Mouse (Mus musculus): ENCODE measurements around the gene Clip3. TPM values are rescaled to one million over a fixed set of nuclear protein-coding genes. Genes with fewer than 3 reads are reported as not detected.

Clip3 gene
- polyA plus RNA-seq, 1 experiment, result 7.3 TPM

DNA sequence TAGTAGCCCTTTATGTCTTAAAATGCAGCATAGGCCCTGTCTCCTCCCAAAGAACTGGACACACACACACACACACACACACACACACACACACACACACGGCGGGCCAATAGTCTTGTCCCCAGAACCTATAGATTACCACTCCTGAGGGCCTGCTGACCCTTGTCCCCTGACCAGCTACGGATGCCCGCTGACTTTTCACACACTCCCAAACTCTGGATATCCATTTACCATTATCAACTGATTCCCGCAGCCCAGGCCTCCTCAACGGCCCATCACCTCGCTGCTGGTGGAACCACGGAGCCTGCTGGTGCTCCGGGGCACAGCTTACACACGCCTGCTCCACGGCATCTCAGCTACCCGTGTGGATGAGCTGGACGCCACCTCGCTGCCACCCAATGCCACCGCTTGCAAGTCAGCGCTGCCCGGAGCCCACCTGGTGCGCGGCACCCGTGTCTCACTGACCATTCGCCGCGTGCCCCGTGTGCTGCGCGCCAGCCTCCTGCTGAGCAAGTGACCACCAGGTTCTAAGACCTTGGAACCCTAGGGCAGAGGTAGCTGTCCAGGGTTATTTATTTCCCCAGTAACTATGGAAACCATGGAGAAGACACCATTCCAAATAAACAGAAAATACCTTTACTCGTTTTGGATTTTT is 22.3 kb downstream of the Clip3 start:
- Histone ChIP-seq H3K4me3 (ENCODE audit: insufficient read depth, low read depth, low read length) (no peak overlapping the region), H3K27ac (replicated peaks; ENCODE audit: low read depth, low read length) (no peak overlapping the region), H3K4me1 (ENCODE audit: control insufficient read depth, insufficient read depth, insufficient read length, low read length) (peaks cover 5% of the 10 kb centered on the region)

- no peaks in the 10 kb centered on the region for H3K4me1 ChIP-seq (ENCODE audit: control insufficient read depth, insufficient read depth, insufficient read length, low read length)
- H3K4me3 ChIP-seq (ENCODE audit: insufficient read depth, low read depth, low read length), result no peak within 1 kb of the TSS
- no peak within 1 kb of the TSS for H3K27ac ChIP-seq (replicated peaks; ENCODE audit: low read depth, low read length)
These were observed 23.2 kb downstream of the Clip3 start, which contains the start of gene Syne4 for GRCm38 (mm10) chr7:30314721-30315155. Gene Syne4 (plus strand): TSS chr7:30314807.

DNA sequence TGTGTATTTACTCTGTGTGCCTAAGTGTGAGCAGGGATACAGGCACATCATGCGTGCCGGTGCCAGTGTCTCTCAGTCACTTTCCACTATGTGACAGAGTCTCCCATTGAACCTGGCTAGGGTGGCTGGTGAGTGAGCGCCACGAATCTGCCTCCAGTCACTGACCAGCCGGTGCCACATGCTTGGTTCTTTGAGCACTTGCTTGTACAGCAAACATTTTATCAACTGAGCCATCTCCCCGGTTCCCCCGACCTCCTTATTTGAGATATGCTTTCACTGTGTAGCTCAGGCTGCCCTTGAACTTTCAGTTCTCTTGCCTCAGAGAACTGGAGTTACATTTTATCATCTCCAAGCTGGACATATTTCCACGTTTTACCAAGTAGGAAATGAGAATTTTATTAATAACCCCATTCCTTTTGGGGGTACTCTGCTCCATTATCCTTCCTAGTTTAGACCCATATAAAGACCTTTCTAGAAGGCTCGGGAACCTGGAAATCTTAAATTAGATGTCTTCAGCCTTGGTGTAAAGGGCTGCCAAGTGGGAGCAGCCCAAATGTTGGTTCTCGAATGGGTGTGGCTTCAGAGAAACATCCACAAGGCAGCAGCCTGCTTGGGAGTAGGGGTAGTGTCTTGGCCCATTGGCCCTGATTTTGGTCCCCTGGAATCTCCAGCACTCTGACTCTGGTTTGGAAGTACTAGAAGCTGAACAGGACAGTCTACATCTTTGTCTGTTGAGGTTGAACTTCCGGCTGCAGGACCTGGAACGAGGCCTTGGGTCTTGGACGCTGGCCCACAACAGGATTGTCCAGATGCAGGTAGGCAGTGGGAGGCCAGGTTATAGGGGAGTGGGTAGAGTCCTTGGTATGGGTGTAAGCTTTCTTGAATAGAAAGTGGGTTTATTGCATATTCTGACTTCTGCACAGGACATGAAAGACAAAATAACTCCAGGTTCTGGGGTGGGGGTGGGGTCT is 24.3 kb downstream of the Clip3 start:
- Histone ChIP-seq H3K27ac (replicated peaks; ENCODE audit: low read depth, low read length) (no peak overlapping the region), H3K4me1 (ENCODE audit: control insufficient read depth, insufficient read depth, insufficient read length, low read length) (no peaks in the 10 kb centered on the region), H3K4me3 (ENCODE audit: insufficient read depth, low read depth, low read length) (no peak overlapping the region)

DNA sequence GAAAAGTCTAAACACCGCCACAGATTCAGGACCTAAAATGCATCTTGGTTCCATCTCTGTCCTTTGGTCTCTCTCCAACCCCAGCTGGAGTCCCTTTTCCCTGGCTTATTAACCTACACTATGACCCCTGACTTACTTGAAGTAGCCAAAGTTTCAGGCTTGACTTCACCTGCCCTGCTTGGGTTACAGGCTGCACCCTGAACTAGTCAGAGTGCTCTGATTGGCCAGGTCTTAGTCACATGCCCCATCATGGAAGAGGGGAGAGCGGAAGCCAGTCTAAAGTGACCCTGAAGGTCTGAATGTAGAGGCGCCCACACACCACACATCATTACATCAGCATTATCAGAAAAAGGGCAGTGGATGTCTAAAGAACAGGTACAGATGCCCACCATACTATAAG is 26.6 kb downstream of the Clip3 start:
- Histone ChIP-seq H3K27ac (replicated peaks; ENCODE audit: low read depth, low read length) (no peak overlapping the region), H3K4me1 (ENCODE audit: control insufficient read depth, insufficient read depth, insufficient read length, low read length) (no peaks in the 10 kb centered on the region), H3K4me3 (ENCODE audit: insufficient read depth, low read depth, low read length) (no peak overlapping the region)

- H3K27ac ChIP-seq (replicated peaks; ENCODE audit: low read depth, low read length), result no peak overlapping the region
- no peaks in the 10 kb centered on the region for H3K4me1 ChIP-seq (ENCODE audit: control insufficient read depth, insufficient read depth, insufficient read length, low read length)
- 0 out of 2 replicates have a peak overlapping the region, but pooled peaks have one; percentile 73 for H3K4me3 ChIP-seq (ENCODE audit: insufficient read depth, low read depth, low read length)
These were observed 29.4 kb downstream of the Clip3 start for GRCm38 (mm10) chr7:30320946-30321345.

DNA sequence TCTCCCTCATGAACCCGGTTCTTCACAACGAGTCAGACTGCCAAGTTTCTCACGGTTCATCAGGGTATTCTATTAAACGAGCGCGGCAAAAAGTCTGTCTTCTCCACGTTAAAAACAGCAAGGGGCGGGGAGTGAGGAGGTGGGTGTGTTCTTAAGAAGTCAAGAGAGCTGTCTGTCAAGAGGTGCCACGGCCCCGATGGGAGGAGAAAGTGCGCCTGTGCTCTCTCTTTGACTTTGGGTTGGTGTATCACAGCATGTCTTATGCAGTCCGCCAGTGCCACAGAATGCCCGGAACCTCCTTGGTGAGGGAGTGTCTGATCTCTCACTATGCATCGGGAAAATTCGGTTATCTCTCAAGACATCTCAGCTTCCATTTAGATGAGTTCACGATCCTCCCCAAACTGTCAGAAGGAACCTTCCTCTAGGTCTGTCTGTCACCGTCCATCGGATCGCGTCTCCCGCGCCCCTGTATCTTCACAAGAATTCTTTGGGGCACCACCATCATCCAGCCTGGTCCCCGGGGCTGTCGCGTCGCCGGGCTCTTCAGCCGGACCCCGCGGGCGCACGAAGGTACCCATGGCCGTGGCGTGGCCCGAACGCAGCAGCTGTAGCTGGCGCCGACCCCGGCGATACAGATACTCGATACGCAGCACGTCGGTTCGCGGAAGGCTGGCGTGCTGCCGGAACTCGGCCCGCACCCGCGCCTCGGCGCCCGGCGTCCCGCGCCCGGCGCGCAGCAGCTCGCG is 30.2 kb downstream of the Clip3 start, which contains the start of gene E130208F15Rik:
Gene E130208F15Rik, plus strand, starts transcription at position 202 of the 746 bp plus-strand sequence.
- Histone ChIP-seq H3K4me1 (ENCODE audit: control insufficient read depth, insufficient read depth, insufficient read length, low read length) (no peaks in the 10 kb centered on the region), H3K4me3 (ENCODE audit: insufficient read depth, low read depth, low read length) (peak within 1 kb of the TSS; percentile 73), H3K27ac (replicated peaks; ENCODE audit: low read depth, low read length) (peak within 1 kb of the TSS; percentile 82)

GRCm38 (mm10) chr7:30322285-30322667 is 30.7 kb downstream of the Clip3 start:
- H3K27ac ChIP-seq (replicated peaks; ENCODE audit: low read depth, low read length), result peak overlapping the region; percentile 82
- no peaks in the 10 kb centered on the region for H3K4me1 ChIP-seq (ENCODE audit: control insufficient read depth, insufficient read depth, insufficient read length, low read length)
- peak overlapping the region; percentile 73 for H3K4me3 ChIP-seq (ENCODE audit: insufficient read depth, low read depth, low read length)

DNA sequence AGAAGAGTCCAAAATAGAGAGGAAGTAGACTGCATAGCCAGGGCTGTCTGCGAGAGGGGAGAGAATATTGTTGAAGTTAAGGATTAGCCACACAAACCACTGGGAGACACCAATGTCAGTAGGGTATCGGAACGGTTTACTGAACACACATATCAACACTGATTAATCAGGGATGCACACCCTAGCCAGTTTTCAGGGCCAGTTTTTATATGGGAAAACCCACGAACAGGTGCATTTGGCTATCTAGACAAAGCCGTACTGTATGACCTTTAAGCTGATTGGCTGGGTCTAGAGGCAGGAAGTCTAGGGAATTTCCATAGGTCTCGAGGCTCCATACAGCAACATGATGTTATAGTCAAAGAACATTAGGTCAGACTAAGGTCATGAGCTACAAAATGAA is 31.3 kb downstream of the Clip3 start:
- peak overlapping the region; percentile 63 for H3K4me3 ChIP-seq (ENCODE audit: insufficient read depth, low read depth, low read length)
- peak overlapping the region; percentile 82 for H3K27ac ChIP-seq (replicated peaks; ENCODE audit: low read depth, low read length)
- H3K4me1 ChIP-seq (ENCODE audit: control insufficient read depth, insufficient read depth, insufficient read length, low read length), result no peaks in the 10 kb centered on the region

- H3K4me3 ChIP-seq (ENCODE audit: insufficient read depth, low read depth, low read length), result peak within 1 kb of the TSS; percentile 63
- peak within 1 kb of the TSS; percentile 82 for H3K27ac ChIP-seq (replicated peaks; ENCODE audit: low read depth, low read length)
- H3K4me1 ChIP-seq (ENCODE audit: control insufficient read depth, insufficient read depth, insufficient read length, low read length), result no peaks in the 10 kb centered on the region
These were observed 32.3 kb downstream of the Clip3 start, which contains the start of gene Sdhaf1 for GRCm38 (mm10) chr7:30323795-30324194. Gene Sdhaf1 (minus strand): TSS chr7:30323895.

- Histone ChIP-seq H3K4me1 (ENCODE audit: control insufficient read depth, insufficient read depth, insufficient read length, low read length) (no peaks in the 10 kb centered on the region), H3K4me3 (ENCODE audit: insufficient read depth, low read depth, low read length) (no peak overlapping the region), H3K27ac (replicated peaks; ENCODE audit: low read depth, low read length) (no peak overlapping the region)
These were observed 32.9 kb downstream of the Clip3 start for GRCm38 (mm10) chr7:30324300-30324944.

DNA sequence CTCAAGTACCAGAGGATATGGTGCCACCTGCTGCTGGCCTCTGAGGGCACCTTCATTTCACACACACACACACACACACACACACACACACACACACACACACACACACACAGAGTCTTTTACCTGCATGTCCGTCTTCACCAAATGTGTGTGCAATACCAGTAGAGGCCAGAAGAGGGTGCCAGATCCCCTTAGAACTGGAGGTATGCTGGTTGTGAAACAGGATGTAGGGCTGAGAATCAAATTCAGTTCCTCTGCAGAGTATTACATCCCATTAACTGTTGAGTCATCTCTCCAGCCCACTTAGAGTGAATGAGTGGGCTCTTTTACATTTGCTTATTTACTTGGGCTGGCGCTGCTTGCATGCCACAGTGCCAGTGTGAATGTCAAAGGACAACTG is 33.8 kb downstream of the Clip3 start:
- no peak overlapping the region for H3K4me3 ChIP-seq (ENCODE audit: insufficient read depth, low read depth, low read length)
- H3K27ac ChIP-seq (replicated peaks; ENCODE audit: low read depth, low read length), result no peak overlapping the region
- no peaks in the 10 kb centered on the region for H3K4me1 ChIP-seq (ENCODE audit: control insufficient read depth, insufficient read depth, insufficient read length, low read length)

DNA sequence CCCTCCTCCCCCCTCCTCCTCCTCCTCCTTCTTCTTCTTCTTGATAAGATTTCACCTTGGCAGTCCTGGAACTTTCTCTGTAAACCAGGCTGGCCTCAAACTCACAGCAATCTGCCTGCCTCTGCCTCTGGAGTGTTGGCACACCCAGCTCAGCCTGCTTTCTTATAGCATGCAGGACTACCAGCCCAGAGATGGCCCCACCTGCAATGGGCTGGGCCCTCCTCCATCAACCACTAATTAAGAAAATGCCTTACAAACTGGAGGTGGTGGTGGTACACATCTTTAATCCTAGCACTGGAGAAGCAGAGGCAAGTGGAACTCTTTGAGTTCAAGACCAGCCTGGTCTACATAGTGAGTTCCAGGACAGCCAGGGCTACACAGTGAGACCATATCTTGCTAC is 34.9 kb downstream of the Clip3 start:
- Histone ChIP-seq H3K27ac (replicated peaks; ENCODE audit: low read depth, low read length) (no peak overlapping the region), H3K4me3 (ENCODE audit: insufficient read depth, low read depth, low read length) (no peak overlapping the region), H3K4me1 (ENCODE audit: control insufficient read depth, insufficient read depth, insufficient read length, low read length) (no peaks in the 10 kb centered on the region)

- no peaks in the 10 kb centered on the region for H3K4me1 ChIP-seq (ENCODE audit: control insufficient read depth, insufficient read depth, insufficient read length, low read length)
- H3K27ac ChIP-seq (replicated peaks; ENCODE audit: low read depth, low read length), result no peak overlapping the region
- no peak overlapping the region for H3K4me3 ChIP-seq (ENCODE audit: insufficient read depth, low read depth, low read length)
These were observed 35.6 kb downstream of the Clip3 start for GRCm38 (mm10) chr7:30327140-30327539.

GRCm38 (mm10) chr7:30328379-30328778 is 36.9 kb downstream of the Clip3 start:
- Histone ChIP-seq H3K4me3 (ENCODE audit: insufficient read depth, low read depth, low read length) (no peak overlapping the region), H3K27ac (replicated peaks; ENCODE audit: low read depth, low read length) (no peak overlapping the region), H3K4me1 (ENCODE audit: control insufficient read depth, insufficient read depth, insufficient read length, low read length) (no peaks in the 10 kb centered on the region)

All from brown adipose tissue, adult 24 weeks (tissue).